Mouse (Mus musculus) liver, adult 2 months (tissue): ENCODE measurements around the gene Hba-a2.
"Not testable (repeated sequence)": the region's sequence is repeated elsewhere in the genome, so short reads cannot be mapped to it uniquely, and the experiment has no call there.

Experiments used
- CTCF ChIP-seq: fragments of 200-500 bp; IDR thresholded peaks from 2 replicates; pipeline ENCODE4 v1.5.1; 2011; ENCODE audit warnings: low read depth, low read length, control low read depth
- POLR2A ChIP-seq: fragments of 200-500 bp; IDR thresholded peaks from 2 replicates; pipeline ENCODE4 v1.6.1; 2011; ENCODE audit warnings: low read length, control low read depth; ENCODE audit not compliant: insufficient read depth; ENCODE audit errors: extremely low read depth

- not testable (repeated sequence) for TF ChIP-seq POLR2A, CTCF
Observed at GRCm38 (mm10) chr11:32285887-32286286, 10.4 kb upstream of the Hba-a2 start.
